Mouse (Mus musculus) E14TG2a.4 (cell line): ENCODE results near the gene Minos1.

Source experiments
- CTCF ChIP-seq: conservative IDR thresholded peaks from 2 replicates; pipeline ENCODE4 v1.5.1; 2014; ENCODE audit warnings: low read length
- POU5F1 ChIP-seq: IDR thresholded peaks from 2 replicates; pipeline ENCODE4 v1.6.1; 2014; ENCODE audit warnings: low read length, borderline replicate concordance

GRCm38 (mm10) chr4:139133109-139133508 lies 2.2 kb upstream of the Minos1 start:
- no peak for TF ChIP-seq CTCF
- TF ChIP-seq POU5F1, result no peak
